Mouse (Mus musculus) left cerebral cortex, postnatal 14 days (tissue): ENCODE results near the gene Atpaf2. TPM values are rescaled to one million over a fixed set of nuclear protein-coding genes. Genes with fewer than 3 reads are reported as not detected.
A peak's percentile ranks its signal among the peaks of the same experiment; 100 is the strongest.
"Not testable (repeated sequence)": the region's sequence is repeated elsewhere in the genome, so short reads cannot be mapped to it uniquely, and the experiment has no call there.

Experiments
- DNase-seq, 2 experiments: peaks; one replicate each; pipeline ENCODE4 v3.0.0; 2021 to 2022; ENCODE audit warnings: low spot score in 2 of 2, mixed read lengths in 1 of 2
- intact Hi-C: fragments of 180-260 bp; cut with DNase I; formaldehyde crosslinking; loops from one replicate; pipeline ENCODE4 v1.15.1; 2025
- long read RNA-seq, 2 experiments: library from polyadenylated mRNA; stranded (forward); transcript quantifications; one replicate each; pipeline ENCODE4 v2.0.0; 2021
- total RNA-seq, 2 experiments: library from RNA; stranded (reverse); gene quantifications; 2 replicates each; pipeline ENCODE4 v1.2.3; 2021

Gene Atpaf2
- total RNA-seq: 10 to 100 TPM; 28.7 to 30.4 TPM
- long read RNA-seq, experiment 1, transcript Atpaf2-201 (8 exons, 1,813 nt): major isoform, 31 of 41 reads
- long read RNA-seq, experiment 1, partial matches to known transcripts: 1 of 41 reads
- long read RNA-seq, experiment 1, other reads (novel, unspliced or antisense): 9 of 41 reads
- long read RNA-seq, experiment 2, transcript Atpaf2-201 (8 exons, 1,813 nt): major isoform, 25 of 41 reads
- long read RNA-seq, experiment 2, partial matches to known transcripts: 0 of 41 reads
- long read RNA-seq, experiment 2, other reads (novel, unspliced or antisense): 15 of 41 reads

- intact Hi-C loops: loop anchor here (10.0 kb wide), 1 partner anchor 453 kb away; the partner anchor contains the start of gene Rasd1
- no peak for DNase-seq
These were observed at the start of gene Atpaf2 for GRCm38 (mm10) chr11:60417717-60418472. Atpaf2 (minus strand) TSS chr11:60418457.

GRCm38 (mm10) chr11:60465943-60466380 lies 47.7 kb upstream of the Atpaf2 start:
- intact Hi-C loops: no loop called here
- DNase-seq: peak; percentile 27 to 35

GRCm38 (mm10) chr11:60457973-60458372 lies 39.7 kb upstream of the Atpaf2 start:
- peak in 1 of 2 experiments; percentile 50 for DNase-seq
- intact Hi-C loops: loop anchor here (5.0 kb wide), 1 partner anchor 79 kb away; the partner anchor contains the start of gene Alkbh5

GRCm38 (mm10) chr11:60454745-60455087 lies 36.5 kb upstream of the Atpaf2 start:
- intact Hi-C loops: loop anchor here (5.0 kb wide), 1 partner anchor 83 kb away; the partner anchor contains the start of gene Alkbh5
- peak in 1 of 2 experiments; percentile 18 for DNase-seq

- DNase-seq: peak; percentile 91 to 93
- intact Hi-C loops: no loop called here
These were observed 36.0 kb upstream of the Atpaf2 start, which contains the start of gene Drg2 for GRCm38 (mm10) chr11:60454080-60454744. Drg2 (plus strand) TSS chr11:60454591.

GRCm38 (mm10) chr11:60444007-60444406 lies 25.8 kb upstream of the Atpaf2 start:
- no peak for DNase-seq
- intact Hi-C loops: no loop called here

GRCm38 (mm10) chr11:60442896-60443295 lies 24.6 kb upstream of the Atpaf2 start:
- intact Hi-C loops: no loop called here
- DNase-seq: peak; percentile 26 to 58

GRCm38 (mm10) chr11:60440176-60440575 lies 21.9 kb upstream of the Atpaf2 start:
- intact Hi-C loops: no loop called here
- no peak for DNase-seq

GRCm38 (mm10) chr11:60439621-60440020 lies 21.4 kb upstream of the Atpaf2 start:
- intact Hi-C loops, DNase-seq: not testable (repeated sequence)

GRCm38 (mm10) chr11:60436618-60437017 lies 18.4 kb upstream of the Atpaf2 start:
- intact Hi-C loops: no loop called here
- no peak for DNase-seq

- no peak for DNase-seq
- intact Hi-C loops: no loop called here
These were observed 16.9 kb upstream of the Atpaf2 start for GRCm38 (mm10) chr11:60435133-60435532.

GRCm38 (mm10) chr11:60433501-60433900 lies 15.2 kb upstream of the Atpaf2 start:
- intact Hi-C loops: no loop called here
- DNase-seq: no peak

GRCm38 (mm10) chr11:60427628-60428027 lies 9.4 kb upstream of the Atpaf2 start:
- no peak for DNase-seq
- intact Hi-C loops: no loop called here

GRCm38 (mm10) chr11:60426417-60426816 lies 8.2 kb upstream of the Atpaf2 start:
- intact Hi-C loops: no loop called here
- no peak for DNase-seq

- intact Hi-C loops: no loop called here
These were observed 4.7 kb upstream of the Atpaf2 start for GRCm38 (mm10) chr11:60423006-60423405.

GRCm38 (mm10) chr11:60422046-60422668 lies 3.9 kb upstream of the Atpaf2 start:
- DNase-seq: no peak
- intact Hi-C loops: no loop called here

More at GRCm38 (mm10) chr11:60423006-60423405, 4.7 kb upstream of the Atpaf2 start:
- DNase-seq: no peak

GRCm38 (mm10) chr11:60418473-60418803 lies 181 bp upstream of the Atpaf2 start:
- DNase-seq: no peak
- intact Hi-C loops: loop anchor here (10.0 kb wide), 1 partner anchor 454 kb away; the partner anchor contains the start of gene Rasd1

- intact Hi-C loops: loop anchor here (10.0 kb wide), 1 partner anchor 452 kb away; the partner anchor contains the start of gene Rasd1
- peak; percentile 100 for DNase-seq
These were observed 1.1 kb downstream of the Atpaf2 start, which contains the start of gene Gid4 for GRCm38 (mm10) chr11:60416963-60417716. Gid4 (plus strand) TSS chr11:60417145.

GRCm38 (mm10) chr11:60416590-60416962 lies 1.7 kb downstream of the Atpaf2 start:
- intact Hi-C loops: loop anchor here (10.0 kb wide), 1 partner anchor 452 kb away; the partner anchor contains the start of gene Rasd1
- no peak for DNase-seq
